Mouse (Mus musculus): ENCODE data around the gene Tmem232.

DNA sequence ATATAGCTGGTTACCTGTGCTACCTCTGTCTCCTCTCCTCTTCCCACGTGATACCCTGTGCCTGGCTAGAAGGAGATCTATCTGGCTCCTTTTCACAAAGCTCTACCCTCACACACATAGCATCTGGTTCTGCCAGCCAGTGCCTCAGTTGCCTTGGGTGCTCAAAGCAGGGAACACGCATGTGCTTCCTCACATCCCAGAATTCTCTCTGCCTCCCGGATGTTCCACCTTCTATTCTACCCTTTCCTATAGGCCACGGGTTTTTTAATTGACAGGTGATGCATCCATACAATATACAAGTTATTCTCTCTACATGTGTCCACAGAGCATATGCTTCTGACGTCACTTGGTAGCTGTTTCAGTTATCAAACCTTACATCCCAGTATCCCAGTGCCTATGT lies 23.6 kb upstream of the Tmem232 start:
- TF ChIP-seq CTCF (IDR thresholded peaks at IDR 0.05; ENCODE audit: low read depth) (no peak), EP300 (IDR thresholded peaks at IDR 0.05; ENCODE audit: low read depth) (no peak)

All from heart, postnatal 0 days (tissue).